Comparison of ENCODE assay signal across 11 mouse cellular contexts in the genomic region with DNA sequence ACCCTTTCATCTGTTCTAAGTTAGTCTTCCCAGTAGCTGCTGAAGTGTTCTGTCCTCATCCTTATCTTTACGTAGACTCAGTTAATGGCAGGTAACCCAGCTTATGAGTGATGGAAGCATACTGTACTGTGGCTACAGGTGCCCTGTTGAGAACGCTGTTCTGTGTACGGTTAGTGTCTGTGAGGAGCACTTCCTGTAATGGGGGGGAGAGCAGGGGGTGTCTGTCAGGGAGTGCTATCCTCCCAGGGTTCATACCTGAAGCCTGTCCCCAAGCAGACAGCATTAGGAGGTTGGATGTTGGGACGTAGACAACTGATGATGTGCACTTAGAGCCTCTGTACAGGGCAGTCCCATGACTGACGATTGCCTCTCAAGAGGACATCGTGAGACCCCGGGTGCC. TPM values are rescaled to one million over a fixed set of nuclear protein-coding genes. Genes with fewer than 3 reads are reported as not detected.
DNase-seq lines count a peak whose midpoint lies in the region; ATAC-seq and TF ChIP-seq lines count a peak whose summit lies in the region.
"Had no signal": no experiment of that assay in that cellular context is flagged by ENCODE, and none has a peak within 500 bp of the region (broad histone marks: within the 10 kb centered on the region; RNA-seq: fewer than 3 reads in every experiment).

No protein-coding gene starts in this region.

- H3K4me2 ChIP-seq in lung, postnatal 0 days (replicated peaks; ENCODE audit: low read depth, low read length): no peak overlapping the region
- H3K4me2 ChIP-seq: limb, embryonic 13.5 days had no signal

- DNase-seq in layer of hippocampus, adult 2 months (ENCODE audit: low spot score in 2 of 2): no peak
- no peak for DNase-seq in layer of hippocampus, adult 8-10 months (ENCODE audit: low spot score in 2 of 2)
- no peak for DNase-seq in MEL (ENCODE audit: low read depth, low spot score)
- DNase-seq in cerebellum, postnatal 4 days (ENCODE audit: low spot score in 2 of 2): no peak
- DNase-seq in lung, postnatal 0 days (ENCODE audit: low spot score): no peak
- DNase-seq in right cerebral cortex, postnatal 25 days: no peak
- DNase-seq: cerebellum, adult 11 months had no signal

- no peak for TF ChIP-seq CTCF in layer of hippocampus, adult 2 months (conservative IDR thresholded peaks at IDR 0.05)
- TF ChIP-seq CTCF in MEL (IDR thresholded peaks at IDR 0.05 in 2 of 3, conservative IDR thresholded peaks at IDR 0.05 in 1 of 3; ENCODE audit: control insufficient read depth in 1 of 3, insufficient read depth in 1 of 3, low read depth in 2 of 3, low read length in 3 of 3, poor library complexity in 1 of 3, severe bottlenecking in 1 of 3): no peak
- TF ChIP-seq CTCF in lung, postnatal 0 days (IDR thresholded peaks at IDR 0.05): no peak

- H3K9me3 ChIP-seq in MEL (replicated peaks; ENCODE audit: insufficient read depth, low read length): no peaks in the 10 kb centered on the region
- H3K9me3 ChIP-seq in megakaryocyte, embryonic 14.5 days: peaks cover 19% of the 10 kb centered on the region
- no peaks in the 10 kb centered on the region for H3K9me3 ChIP-seq in lung, postnatal 0 days (ENCODE audit: low read length)
- H3K9me3 ChIP-seq: limb, embryonic 13.5 days had no signal

- peak overlapping the region; percentile 36; the same call in 1 of the 2 replicates for H3K9ac ChIP-seq in MEL (ENCODE audit: control insufficient read depth, low read depth, low read length, poor library complexity, severe bottlenecking)
- H3K9ac ChIP-seq in lung, postnatal 0 days (replicated peaks; ENCODE audit: low read depth): no peak overlapping the region
- H3K9ac ChIP-seq: limb, embryonic 13.5 days had no signal

- TF ChIP-seq RAD21 in MEL (IDR thresholded peaks at IDR 0.05; ENCODE audit: low read depth, low read length): no peak

- 84% methylated on average over 7 of the region's 7 CpGs for WGBS in lung, postnatal 0 days

- H3K27ac ChIP-seq in layer of hippocampus, adult 2 months: peak overlapping the region; percentile 82
- peak overlapping the region; percentile 100 for H3K27ac ChIP-seq in MEL (ENCODE audit: control insufficient read depth, low read depth, low read length)
- no peak overlapping the region for H3K27ac ChIP-seq in lung, postnatal 0 days (ENCODE audit: low read length)
- H3K27ac ChIP-seq: limb, embryonic 13.5 days had no signal

- H3K27me3 ChIP-seq in MEL (ENCODE audit: control insufficient read depth in 1 of 2, insufficient read depth in 2 of 2, low read length in 2 of 2): no peaks in the 10 kb centered on the region
- no peaks in the 10 kb centered on the region for H3K27me3 ChIP-seq in megakaryocyte, embryonic 14.5 days (replicated peaks)
- no peaks in the 10 kb centered on the region for H3K27me3 ChIP-seq in lung, postnatal 0 days (replicated peaks; ENCODE audit: insufficient read depth, low read length)
- H3K27me3 ChIP-seq: limb, embryonic 13.5 days had no signal

- H3K4me1 ChIP-seq in MEL (ENCODE audit: control insufficient read depth in 1 of 2, insufficient read depth in 2 of 2, low read length in 2 of 2): peaks cover 8 to 34% of the 10 kb centered on the region in 2 experiments
- peaks cover 99% of the 10 kb centered on the region for H3K4me1 ChIP-seq in megakaryocyte, embryonic 14.5 days
- H3K4me1 ChIP-seq in lung, postnatal 0 days (ENCODE audit: insufficient read depth, low read depth, low read length): 0 out of 2 replicates have a peak, but pooled peaks cover 4% of the 10 kb centered on the region

- TF ChIP-seq EP300 in MEL (IDR thresholded peaks at IDR 0.05; ENCODE audit: low read depth in 1 of 2, low read length in 2 of 2): no peak
- TF ChIP-seq EP300 in lung, postnatal 0 days (IDR thresholded peaks at IDR 0.05): no peak

- H3K36me3 ChIP-seq in MEL (ENCODE audit: control insufficient read depth in 1 of 2, insufficient read depth in 2 of 2, low read length in 2 of 2): peaks cover 0 to 33% of the 10 kb centered on the region in 2 experiments; a peak in 2 of 4 replicates
- peaks cover 63% of the 10 kb centered on the region for H3K36me3 ChIP-seq in megakaryocyte, embryonic 14.5 days (replicated peaks; ENCODE audit: low read length)
- no peaks in the 10 kb centered on the region for H3K36me3 ChIP-seq in lung, postnatal 0 days (ENCODE audit: insufficient read depth, low read length)

- H3K79me2 ChIP-seq in MEL (ENCODE audit: control insufficient read depth, insufficient read depth, low read length, poor library complexity): peaks cover 5% of the 10 kb centered on the region

- 0 out of 2 replicates have a peak, but pooled peaks have one; percentile 25 for ATAC-seq in erythroblast, adult 5-6 weeks (replicated peaks; ENCODE audit: low FRiP score, poor library complexity, severe bottlenecking)
- ATAC-seq in lung, postnatal 0 days: no peak

- TF ChIP-seq POLR2A in MEL (IDR thresholded peaks at IDR 0.05; ENCODE audit: control insufficient read depth in 1 of 2, insufficient read depth in 1 of 2, low read depth in 1 of 2, low read length in 2 of 2, poor library complexity in 1 of 2): no peak

- no peak overlapping the region for H3K4me3 ChIP-seq in layer of hippocampus, adult 2 months
- H3K4me3 ChIP-seq in MEL (ENCODE audit: control insufficient read depth in 1 of 2, insufficient read depth in 1 of 2, low read depth in 2 of 2, low read length in 2 of 2): peak overlapping the region in 1 of 2 experiments; percentile 2; a peak in 1 of 4 replicates
- peak overlapping the region; percentile 88 for H3K4me3 ChIP-seq in megakaryocyte, embryonic 14.5 days (replicated peaks)
- no peak overlapping the region for H3K4me3 ChIP-seq in lung, postnatal 0 days (ENCODE audit: low read depth, low read length)
- H3K4me3 ChIP-seq: erythroblast, embryonic 14.5 days; limb, embryonic 13.5 days had no signal

TF ChIP-seq in MEL, 35 proteins besides CTCF, POLR2A, EP300 and RAD21:
- TF ChIP-seq NELFE (IDR thresholded peaks at IDR 0.05; ENCODE audit: low read depth, low read length): no peak
- no peak for TF ChIP-seq ZMIZ1 (IDR thresholded peaks at IDR 0.05; ENCODE audit: low read depth, low read length)
- no peak for TF ChIP-seq USF2 (IDR thresholded peaks at IDR 0.05; ENCODE audit: borderline replicate concordance in 1 of 2, insufficient read depth in 1 of 2, low read depth in 1 of 2, low read length in 2 of 2)
- no peak for TF ChIP-seq MXI1 (IDR thresholded peaks at IDR 0.05; ENCODE audit: low read depth, low read length)
- TF ChIP-seq MEF2A (IDR thresholded peaks at IDR 0.05; ENCODE audit: extremely low read depth, insufficient replicate concordance, low read depth, low read length, poor library complexity, severe bottlenecking): no peak
- no peak for TF ChIP-seq TBP (IDR thresholded peaks at IDR 0.05; ENCODE audit: low read depth, low read length)
- no peak for TF ChIP-seq MYC (IDR thresholded peaks at IDR 0.05; ENCODE audit: low read depth, low read length)

RNA-seq across cellular contexts. Expression of gene Chst11, which starts 18.6 kb away (rescaled TPM):
- 10 to 100 TPM; 50.9 to 52.7 TPM for total RNA-seq in layer of hippocampus, adult 2 months (2021)
- total RNA-seq in layer of hippocampus, adult 8-10 months (2022): 10 to 100 TPM; 50.0 to 55.8 (median 50.9) TPM
- 3.1 and 4.5 TPM in 2 replicates for total RNA-seq in MEL (2012; rRNA removed)
- 10 to 100 TPM in 1 of 2 experiments, not detected in 1; 10.6 TPM for polyA plus RNA-seq in MEL (2012; ENCODE audit: insufficient read depth in 1 of 2, insufficient read length in 2 of 2, low read depth in 1 of 2, low replicate concordance in 2 of 2, missing spikeins in 1 of 2)
- 1.7 and 7.3 TPM in 2 replicates for total RNA-seq in erythroblast, adult 5-6 weeks (2015; ENCODE audit: low replicate concordance)
- total RNA-seq in erythroblast, adult 5-6 weeks (2017; ENCODE audit: low replicate concordance): 7.0 and 9.5 TPM in 2 replicates
- polyA plus RNA-seq in megakaryocyte, embryonic 14.5 days (2012; ENCODE audit: insufficient read depth, low replicate concordance): 10.4 and 12.4 TPM in 2 replicates
- 0.74 and 0.98 TPM in 2 replicates for polyA plus RNA-seq in lung, postnatal 0 days (2015; fragmentation: Nextera tagmentation; extraction: Ambion mirVana)
